Mouse (Mus musculus) G1E (cell line): Measurements from ENCODE around the gene Chrm4.

Source experiments
- CTCF ChIP-seq: IDR thresholded peaks from 2 replicates; pipeline ENCODE4 v1.5.1; 2012; ENCODE audit warnings: low read depth, low read length, inconsistent platforms, mixed read lengths
- GATA1 ChIP-seq: IDR thresholded peaks from 2 replicates; pipeline ENCODE4 v1.6.1; 2012; ENCODE audit warnings: borderline replicate concordance, low read length, inconsistent platforms, mixed read lengths
- GATA2 ChIP-seq: IDR thresholded peaks from 2 replicates; pipeline ENCODE4 v1.6.1; 2012; ENCODE audit warnings: low read depth, low read length, inconsistent platforms, borderline replicate concordance
- TAL1 ChIP-seq: conservative IDR thresholded peaks from 2 replicates; pipeline ENCODE4 v1.6.1; 2012; ENCODE audit warnings: low read depth, low read length, inconsistent platforms, mixed read lengths

DNA sequence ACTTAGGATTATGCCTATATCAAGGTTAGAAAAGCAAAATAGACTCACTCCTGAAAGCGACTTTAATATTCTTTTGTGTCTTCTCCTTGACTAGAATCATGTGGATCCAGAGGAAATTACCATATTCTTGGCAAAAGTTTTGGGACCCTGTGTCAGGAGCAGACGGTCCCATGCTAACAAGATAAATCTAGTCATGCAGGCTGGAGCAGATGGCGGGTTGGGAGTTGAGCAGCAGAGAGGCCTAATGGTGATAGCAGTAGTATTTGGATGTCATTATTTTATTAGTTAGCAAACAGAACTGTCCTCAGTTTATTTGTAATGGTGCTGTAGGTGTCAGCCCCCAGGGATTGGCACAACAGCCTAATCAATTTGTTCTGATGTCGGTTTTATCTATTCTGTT is 43.1 kb upstream of the Chrm4 start:
- TF ChIP-seq CTCF (no peak), GATA2 (no peak), TAL1 (no peak), GATA1 (no peak)
